Mouse (Mus musculus) limb, embryonic 13.5 days (tissue): Measurements from ENCODE around the gene Tram2. TPM values are rescaled to one million over a fixed set of nuclear protein-coding genes. Genes with fewer than 3 reads are reported as not detected.

Experiments
- ATAC-seq: fragments of 200-750 bp; cut with Nextera tagmentation; 2 replicates; pipeline ENCODE4 v1.8.0; 2017; ENCODE audit warnings: low read depth, moderate number of reproducible peaks, moderate TSS enrichment; ENCODE audit not compliant: low FRiP score
- H3K27ac ChIP-seq: fragments of 300-500 bp; sonication (generic); 2 replicates; pipeline ENCODE4 v1.5.1; 2015; ENCODE audit warnings: inconsistent platforms, mild to moderate bottlenecking, moderate library complexity
- H3K27me3 ChIP-seq: fragments of 300-500 bp; sonication (generic); 2 replicates; pipeline ENCODE4 v1.6.1; 2015; ENCODE audit warnings: mild to moderate bottlenecking, inconsistent platforms
- H3K36me3 ChIP-seq: fragments of 300-500 bp; sonication (generic); 2 replicates; pipeline ENCODE4 v1.6.1; 2015; ENCODE audit warnings: inconsistent platforms, mild to moderate bottlenecking, moderate library complexity
- H3K4me1 ChIP-seq: fragments of 300-500 bp; sonication (generic); 2 replicates; pipeline ENCODE4 v1.6.1; 2015; ENCODE audit warnings: inconsistent platforms
- H3K4me2 ChIP-seq: fragments of 300-500 bp; sonication (generic); replicated peaks from 2 replicates; pipeline ENCODE4 v1.6.1; 2015; ENCODE audit warnings: inconsistent platforms, mild to moderate bottlenecking, moderate library complexity
- H3K4me3 ChIP-seq: fragments of 300-500 bp; sonication (generic); 2 replicates; pipeline ENCODE4 v1.5.1; 2015; ENCODE audit warnings: moderate library complexity, mild to moderate bottlenecking, inconsistent platforms
- H3K9ac ChIP-seq: fragments of 300-500 bp; sonication (generic); 2 replicates; pipeline ENCODE4 v1.6.1; 2015; ENCODE audit warnings: mild to moderate bottlenecking, inconsistent platforms
- H3K9me3 ChIP-seq: fragments of 300-500 bp; sonication (generic); 2 replicates; pipeline ENCODE4 v1.6.1; 2016; ENCODE audit warnings: inconsistent platforms
- WGBS: fragments of 180-500 bp; shearing (Covaris S2); methylation state at CpG from one replicate; pipeline ENCODE4 v1.1.7; 2015; 5-methylcytosine and 5-hydroxymethylcytosine counted together
- polyA plus RNA-seq: library from polyadenylated mRNA; unstranded; fragments of >200 nt; fragmentation: Nextera tagmentation; extraction: Ambion mirVana; gene quantifications from 2 replicates; pipeline ENCODE4 v1.2.1, GENCODE M21; 2015

Gene Tram2
- polyA plus RNA-seq, 1 experiment from 2014 or later, result 12.4 TPM

GRCm38 (mm10) chr1:21059385-21060109 lies 19.5 kb downstream of the Tram2 start:
- Histone ChIP-seq H3K27ac (no peak overlapping the region), H3K4me2 (no peak overlapping the region), H3K9me3 (peaks cover 7% of the 10 kb centered on the region; the same call in 1 of the 2 replicates), H3K27me3 (no peaks in the 10 kb centered on the region), H3K36me3 (peaks cover 30% of the 10 kb centered on the region), H3K4me1 (no peaks in the 10 kb centered on the region), H3K9ac (no peak overlapping the region), H3K4me3 (no peak overlapping the region)
- WGBS, result 90% methylated on average over 5 of the region's 5 CpGs
- ATAC-seq, result no peak

- peaks cover 15% of the 10 kb centered on the region for H3K4me1 ChIP-seq
- no peak overlapping the region for H3K4me3 ChIP-seq
- peaks cover 2% of the 10 kb centered on the region; the same call in 1 of the 2 replicates for H3K36me3 ChIP-seq
- no peak overlapping the region for H3K4me2 ChIP-seq
- no peak for ATAC-seq
- peaks cover 2% of the 10 kb centered on the region; the same call in 1 of the 2 replicates for H3K9me3 ChIP-seq
- no peak overlapping the region for H3K9ac ChIP-seq
- H3K27ac ChIP-seq, result no peak overlapping the region
- H3K27me3 ChIP-seq, result no peaks in the 10 kb centered on the region
- WGBS, result 79% methylated on average over 9 of the region's 9 CpGs
Observed at GRCm38 (mm10) chr1:21053009-21053408, 26.0 kb downstream of the Tram2 start.

GRCm38 (mm10) chr1:21052608-21053007 lies 26.4 kb downstream of the Tram2 start:
- ATAC-seq, result no peak
- Histone ChIP-seq H3K27me3 (no peaks in the 10 kb centered on the region), H3K4me2 (no peak overlapping the region), H3K4me1 (peaks cover 15% of the 10 kb centered on the region), H3K9me3 (no peaks in the 10 kb centered on the region), H3K4me3 (no peak overlapping the region), H3K36me3 (no peaks in the 10 kb centered on the region; the same call in 1 of the 2 replicates), H3K27ac (no peak overlapping the region), H3K9ac (no peak overlapping the region)
- 61% methylated on average over 5 of the region's 5 CpGs for WGBS

- no peaks in the 10 kb centered on the region; the same call in 1 of the 2 replicates for H3K36me3 ChIP-seq
- no peak overlapping the region for H3K4me3 ChIP-seq
- no peak for ATAC-seq
- H3K4me2 ChIP-seq, result no peak overlapping the region
- H3K27me3 ChIP-seq, result no peaks in the 10 kb centered on the region
- H3K4me1 ChIP-seq, result peaks cover 15% of the 10 kb centered on the region
- H3K9me3 ChIP-seq, result no peaks in the 10 kb centered on the region
- H3K9ac ChIP-seq, result no peak overlapping the region
- WGBS, result 73% methylated on average over 5 of the region's 5 CpGs
- H3K27ac ChIP-seq, result no peak overlapping the region
Observed at GRCm38 (mm10) chr1:21052132-21052545, 26.9 kb downstream of the Tram2 start.

GRCm38 (mm10) chr1:21049005-21049404 lies 30.0 kb downstream of the Tram2 start:
- no peaks in the 10 kb centered on the region for H3K9me3 ChIP-seq
- H3K4me3 ChIP-seq, result no peak overlapping the region
- peaks cover 15% of the 10 kb centered on the region for H3K4me1 ChIP-seq
- H3K36me3 ChIP-seq, result peaks cover 3% of the 10 kb centered on the region; the same call in 1 of the 2 replicates
- 92% methylated on average over 5 of the region's 5 CpGs for WGBS
- no peak overlapping the region for H3K27ac ChIP-seq
- ATAC-seq, result no peak
- no peak overlapping the region for H3K9ac ChIP-seq
- no peak overlapping the region for H3K4me2 ChIP-seq
- no peaks in the 10 kb centered on the region for H3K27me3 ChIP-seq

GRCm38 (mm10) chr1:21048402-21048801 lies 30.6 kb downstream of the Tram2 start:
- Histone ChIP-seq H3K4me3 (no peak overlapping the region), H3K27me3 (no peaks in the 10 kb centered on the region), H3K27ac (no peak overlapping the region), H3K4me1 (peaks cover 15% of the 10 kb centered on the region), H3K9me3 (no peaks in the 10 kb centered on the region), H3K36me3 (peaks cover 3% of the 10 kb centered on the region; the same call in 1 of the 2 replicates), H3K9ac (no peak overlapping the region), H3K4me2 (no peak overlapping the region)
- ATAC-seq, result no peak
- WGBS, result 93% methylated on average over 8 of the region's 8 CpGs

GRCm38 (mm10) chr1:21042461-21042860 lies 36.6 kb downstream of the Tram2 start:
- Histone ChIP-seq H3K4me1 (peaks cover 42% of the 10 kb centered on the region), H3K9me3 (no peaks in the 10 kb centered on the region), H3K4me2 (no peak overlapping the region), H3K36me3 (peaks cover 7% of the 10 kb centered on the region), H3K4me3 (no peak overlapping the region), H3K27me3 (no peaks in the 10 kb centered on the region), H3K9ac (no peak overlapping the region), H3K27ac (no peak overlapping the region)
- WGBS, result 85% methylated on average over 7 of the region's 7 CpGs
- no peak for ATAC-seq

- Histone ChIP-seq H3K27ac (peak overlapping the region; percentile 75; the same call in 1 of the 2 replicates), H3K36me3 (peaks cover 17% of the 10 kb centered on the region), H3K9me3 (no peaks in the 10 kb centered on the region), H3K27me3 (no peaks in the 10 kb centered on the region), H3K4me1 (peaks cover 42% of the 10 kb centered on the region), H3K4me2 (peak overlapping the region; percentile 25), H3K9ac (no peak overlapping the region), H3K4me3 (no peak overlapping the region)
- peak; percentile 91 for ATAC-seq
- 42% methylated on average over 7 of the region's 7 CpGs for WGBS
Observed at GRCm38 (mm10) chr1:21040610-21041326, 38.3 kb downstream of the Tram2 start.

- H3K9ac ChIP-seq, result no peak overlapping the region
- H3K27ac ChIP-seq, result no peak overlapping the region
- H3K4me2 ChIP-seq, result no peak overlapping the region
- H3K4me1 ChIP-seq, result peaks cover 42% of the 10 kb centered on the region
- H3K9me3 ChIP-seq, result no peaks in the 10 kb centered on the region
- no peak for ATAC-seq
- peaks cover 16% of the 10 kb centered on the region for H3K36me3 ChIP-seq
- H3K4me3 ChIP-seq, result no peak overlapping the region
- 86% methylated on average over 7 of the region's 7 CpGs for WGBS
- H3K27me3 ChIP-seq, result no peaks in the 10 kb centered on the region
Observed at GRCm38 (mm10) chr1:21040173-21040572, 38.9 kb downstream of the Tram2 start.

- ATAC-seq, result no peak
Observed at GRCm38 (mm10) chr1:21039564-21039963, 39.5 kb downstream of the Tram2 start.

GRCm38 (mm10) chr1:21037881-21038601 lies 41.0 kb downstream of the Tram2 start:
- ATAC-seq, result no peak
- H3K9ac ChIP-seq, result no peak overlapping the region
- no peak overlapping the region for H3K4me3 ChIP-seq
- no peak overlapping the region for H3K4me2 ChIP-seq
- H3K4me1 ChIP-seq, result peaks cover 44% of the 10 kb centered on the region
- no peak overlapping the region for H3K27ac ChIP-seq
- no peaks in the 10 kb centered on the region for H3K27me3 ChIP-seq
- H3K36me3 ChIP-seq, result peaks cover 18% of the 10 kb centered on the region
- H3K9me3 ChIP-seq, result no peaks in the 10 kb centered on the region
- WGBS, result 81% methylated on average over 6 of the region's 6 CpGs

More at GRCm38 (mm10) chr1:21039564-21039963, 39.5 kb downstream of the Tram2 start:
- Histone ChIP-seq H3K27me3 (no peaks in the 10 kb centered on the region), H3K36me3 (peaks cover 20% of the 10 kb centered on the region), H3K4me3 (no peak overlapping the region), H3K9ac (no peak overlapping the region), H3K27ac (no peak overlapping the region), H3K4me1 (peaks cover 42% of the 10 kb centered on the region), H3K4me2 (no peak overlapping the region), H3K9me3 (no peaks in the 10 kb centered on the region)
- WGBS, result 96% methylated on average over 3 of the region's 3 CpGs

- Histone ChIP-seq H3K9ac (no peak overlapping the region), H3K4me2 (no peak overlapping the region), H3K9me3 (no peaks in the 10 kb centered on the region), H3K27ac (no peak overlapping the region), H3K4me1 (peaks cover 23% of the 10 kb centered on the region), H3K27me3 (no peaks in the 10 kb centered on the region), H3K4me3 (no peak overlapping the region), H3K36me3 (peaks cover 16% of the 10 kb centered on the region; the same call in 1 of the 2 replicates)
- 81% methylated on average over 6 of the region's 6 CpGs for WGBS
- ATAC-seq, result no peak
Observed at GRCm38 (mm10) chr1:21035878-21036277, 43.2 kb downstream of the Tram2 start.
